Mouse (Mus musculus): ENCODE results near the gene Bglap.

DNA sequence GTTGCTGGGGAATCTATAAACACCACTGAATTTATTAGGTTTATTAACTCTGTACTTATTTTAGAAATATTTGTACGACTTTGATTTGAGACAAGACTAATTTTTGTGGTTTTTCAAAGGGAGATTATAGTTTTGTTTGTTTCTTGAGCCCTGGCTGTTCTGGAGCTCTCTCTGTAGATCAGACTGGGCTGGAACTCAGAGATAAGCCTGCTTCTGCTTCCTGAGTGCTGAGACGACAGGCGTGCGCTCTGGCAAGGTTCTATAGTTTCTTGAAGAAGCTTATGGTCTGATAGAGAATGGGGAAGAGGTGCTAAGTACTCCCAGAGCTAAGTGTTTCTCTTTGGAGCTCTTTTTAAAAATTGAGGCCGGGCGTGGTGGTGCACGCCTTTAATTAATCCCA, 45.9 kb downstream of the Bglap start:
- no peak for TF ChIP-seq POLR2A (IDR thresholded peaks at IDR 0.05; ENCODE audit: borderline replicate concordance, extremely low read depth, low read depth, low read length)
- TF ChIP-seq CTCF (IDR thresholded peaks at IDR 0.05; ENCODE audit: insufficient read depth, low read length): no peak

All from lung, adult 2 months (tissue).